Mouse (Mus musculus) G1E (cell line): ENCODE data around the gene Gm17428. TPM values are rescaled to one million over a fixed set of nuclear protein-coding genes. Genes with fewer than 3 reads are reported as not detected.
"Not testable (repeated sequence)": the region's sequence is repeated elsewhere in the genome, so short reads cannot be mapped to it uniquely, and the experiment has no call there.

Experiments
- ATAC-seq: 2 replicates; pipeline ENCODE4 v1.8.0; 2016; ENCODE audit warnings: mild to moderate bottlenecking; ENCODE audit not compliant: insufficient number of reproducible peaks, poor library complexity, low FRiP score, severe bottlenecking; ENCODE audit errors: extremely low read depth
- DNase-seq: peaks from one replicate; pipeline ENCODE4 v3.0.0; 2012; ENCODE audit warnings: low spot score
- H3K27me3 ChIP-seq: 2 replicates; pipeline ENCODE4 v1.6.1; 2012; ENCODE audit warnings: mild to moderate bottlenecking, low read length, inconsistent platforms; ENCODE audit not compliant: insufficient read depth
- H3K36me3 ChIP-seq: replicated peaks from 2 replicates; pipeline ENCODE3; 2012; ENCODE audit warnings: mild to moderate bottlenecking, inconsistent platforms
- H3K4me1 ChIP-seq: 2 replicates; pipeline ENCODE4 v1.6.1; 2012; ENCODE audit warnings: low read depth, low read length, inconsistent platforms, mixed read lengths; ENCODE audit not compliant: insufficient read depth
- H3K4me3 ChIP-seq: 2 replicates; pipeline ENCODE4 v1.5.1; 2012; ENCODE audit warnings: low read depth, mild to moderate bottlenecking, inconsistent platforms, low read length, moderate library complexity, mixed read lengths
- H3K9me3 ChIP-seq: replicated peaks from 2 replicates; pipeline ENCODE4 v1.6.1; 2012; ENCODE audit warnings: inconsistent platforms
- CTCF ChIP-seq: IDR thresholded peaks from 2 replicates; pipeline ENCODE4 v1.5.1; 2012; ENCODE audit warnings: low read depth, low read length, inconsistent platforms, mixed read lengths
- GATA1 ChIP-seq: IDR thresholded peaks from 2 replicates; pipeline ENCODE4 v1.6.1; 2012; ENCODE audit warnings: borderline replicate concordance, low read length, inconsistent platforms, mixed read lengths
- GATA2 ChIP-seq: IDR thresholded peaks from 2 replicates; pipeline ENCODE4 v1.6.1; 2012; ENCODE audit warnings: low read depth, low read length, inconsistent platforms, borderline replicate concordance
- POLR2AphosphoS5 ChIP-seq: IDR thresholded peaks from 2 replicates; pipeline ENCODE4 v1.6.1; 2012; ENCODE audit warnings: low read depth, low read length, inconsistent platforms; ENCODE audit not compliant: insufficient replicate concordance
- TAL1 ChIP-seq: conservative IDR thresholded peaks from 2 replicates; pipeline ENCODE4 v1.6.1; 2012; ENCODE audit warnings: low read depth, low read length, inconsistent platforms, mixed read lengths
- polyA plus RNA-seq: library from polyadenylated mRNA; stranded (reverse); fragments of >175 nt; gene quantifications from 2 replicates; pipeline ENCODE4 v1.2.3, GENCODE M21; 2012
- total RNA-seq, 2 experiments: library from RNA; stranded (forward) in 1 of 2; stranded (reverse) in 1 of 2; fragments of 200-1000 nt in 1 of 2; fragments of >200 nt in 1 of 2; fragmentation: Nextera tagmentation in 1 of 2; gene quantifications; 2 replicates each; pipeline ENCODE4 v1.2.3; 2014 to 2017

The Gm17428 gene
- total and polyA plus RNA-seq, 3 experiments = not detected

- Histone ChIP-seq H3K4me1 (no peaks in the 10 kb centered on the region), H3K9me3 (no peaks in the 10 kb centered on the region), H3K4me3 (no peak overlapping the region), H3K27me3 (peaks cover 30% of the 10 kb centered on the region), H3K36me3 (no peaks in the 10 kb centered on the region)
- DNase-seq (no peak), ATAC-seq (no peak)
- TF ChIP-seq TAL1 (no peak), POLR2AphosphoS5 (no peak), GATA2 (no peak), GATA1 (no peak), CTCF (no peak)
Measured at GRCm38 (mm10) chr14:54965044-54965443, 11.7 kb upstream of the Gm17428 start.

GRCm38 (mm10) chr14:54965631-54966030 lies 11.1 kb upstream of the Gm17428 start:
- Histone ChIP-seq H3K4me3 (no peak overlapping the region), H3K36me3 (no peaks in the 10 kb centered on the region), H3K27me3 (peaks cover 30% of the 10 kb centered on the region), H3K9me3 (no peaks in the 10 kb centered on the region), H3K4me1 (no peaks in the 10 kb centered on the region)
- DNase-seq = no peak
- no peak for TF ChIP-seq GATA2
- no peak for TF ChIP-seq TAL1
- no peak for ATAC-seq

- no peak within 1 kb of the TSS for H3K4me3 ChIP-seq
- DNase-seq = no peak
- H3K36me3 ChIP-seq = no peaks in the 10 kb centered on the region
- no peaks in the 10 kb centered on the region for H3K4me1 ChIP-seq
- ATAC-seq = no peak
- H3K9me3 ChIP-seq = no peaks in the 10 kb centered on the region
- TF ChIP-seq GATA2 (no peak), CTCF (no peak), POLR2AphosphoS5 (no peak), GATA1 (no peak), TAL1 (no peak)
- H3K27me3 ChIP-seq = peaks cover 33% of the 10 kb centered on the region
Measured at GRCm38 (mm10) chr14:54966320-54966977, 10.3 kb upstream of the Gm17428 start, which contains the start of gene Myh6. Gene Myh6 (minus strand): TSS chr14:54966927.

- Histone ChIP-seq H3K4me1 (no peaks in the 10 kb centered on the region), H3K36me3 (no peaks in the 10 kb centered on the region), H3K4me3 (no peak overlapping the region), H3K27me3 (peaks cover 36% of the 10 kb centered on the region), H3K9me3 (no peaks in the 10 kb centered on the region)
- DNase-seq (no peak), ATAC-seq (no peak)
- no peak for TF ChIP-seq TAL1
- TF ChIP-seq GATA1 = no peak
- no peak for TF ChIP-seq GATA2
- no peak for TF ChIP-seq CTCF
- no peak for TF ChIP-seq POLR2AphosphoS5
Measured at GRCm38 (mm10) chr14:54967874-54968273, 8.9 kb upstream of the Gm17428 start.

GRCm38 (mm10) chr14:54968344-54968743 lies 8.4 kb upstream of the Gm17428 start:
- DNase-seq = no peak
- TF ChIP-seq CTCF (no peak), GATA2 (no peak), GATA1 (no peak), POLR2AphosphoS5 (no peak), TAL1 (no peak)
- H3K27me3 ChIP-seq = peaks cover 39% of the 10 kb centered on the region

GRCm38 (mm10) chr14:54972786-54973185 lies 3.9 kb upstream of the Gm17428 start:
- not testable (repeated sequence) for H3K4me1 ChIP-seq, H3K36me3 ChIP-seq, H3K9me3 ChIP-seq, H3K4me3 ChIP-seq, DNase-seq, ATAC-seq
- H3K27me3 ChIP-seq = peaks cover 40% of the 10 kb centered on the region

More at GRCm38 (mm10) chr14:54968344-54968743, 8.4 kb upstream of the Gm17428 start:
- H3K36me3 ChIP-seq = no peaks in the 10 kb centered on the region
- no peaks in the 10 kb centered on the region for H3K9me3 ChIP-seq
- no peaks in the 10 kb centered on the region for H3K4me1 ChIP-seq
- no peak for ATAC-seq
- H3K4me3 ChIP-seq = no peak overlapping the region
